Mouse (Mus musculus): ENCODE measurements around the gene Ccdc146.

- TF ChIP-seq POLR2A (IDR thresholded peaks at IDR 0.05; ENCODE audit: low read depth, low read length) = no peak
- TF ChIP-seq CTCF (IDR thresholded peaks at IDR 0.05; ENCODE audit: extremely low read depth, insufficient read length, insufficient replicate concordance, low read depth, low read length) = no peak
Measured at GRCm38 (mm10) chr5:21387340-21387739, 37.1 kb downstream of the Ccdc146 start.
